Mouse (Mus musculus) embryonic facial prominence, embryonic 15.5 days (tissue): ENCODE measurements around the gene Nlrp4b. TPM values are rescaled to one million over a fixed set of nuclear protein-coding genes. Genes with fewer than 3 reads are reported as not detected.
"Not testable (repeated sequence)": the region's sequence is repeated elsewhere in the genome, so short reads cannot be mapped to it uniquely, and the experiment has no call there.

Source experiments
- ATAC-seq: fragments of 200-750 bp; cut with Nextera tagmentation; 2 replicates; pipeline ENCODE4 v1.8.0; 2017; ENCODE audit warnings: low read depth, moderate TSS enrichment; ENCODE audit not compliant: insufficient number of reproducible peaks, low FRiP score, low TSS enrichment
- H3K27ac ChIP-seq: fragments of 300-500 bp; sonication (generic); replicated peaks from 2 replicates; pipeline ENCODE4 v1.5.1; 2015; ENCODE audit warnings: mild to moderate bottlenecking, inconsistent platforms
- H3K27me3 ChIP-seq: fragments of 300-500 bp; sonication (generic); 2 replicates; pipeline ENCODE4 v1.6.1; 2015; ENCODE audit warnings: inconsistent platforms
- H3K36me3 ChIP-seq: fragments of 300-500 bp; sonication (generic); 2 replicates; pipeline ENCODE4 v1.6.1; 2015; ENCODE audit warnings: mild to moderate bottlenecking, inconsistent platforms
- H3K4me1 ChIP-seq: fragments of 300-500 bp; sonication (generic); 2 replicates; pipeline ENCODE4 v1.6.1; 2015; ENCODE audit warnings: inconsistent platforms
- H3K4me2 ChIP-seq: fragments of 300-500 bp; sonication (generic); replicated peaks from 2 replicates; pipeline ENCODE4 v1.6.1; 2015; ENCODE audit warnings: mild to moderate bottlenecking, inconsistent platforms
- H3K4me3 ChIP-seq: fragments of 300-500 bp; sonication (generic); replicated peaks from 2 replicates; pipeline ENCODE4 v1.5.1; 2015; ENCODE audit warnings: mild to moderate bottlenecking, inconsistent platforms
- H3K9ac ChIP-seq: fragments of 300-500 bp; sonication (generic); 2 replicates; pipeline ENCODE4 v1.6.1; 2015; ENCODE audit warnings: inconsistent platforms
- H3K9me3 ChIP-seq: fragments of 300-500 bp; sonication (generic); replicated peaks from 2 replicates; pipeline ENCODE4 v1.6.1; 2016; ENCODE audit warnings: inconsistent platforms
- WGBS: fragments of 180-500 bp; shearing (Covaris S2); methylation state at CpG from one replicate; pipeline ENCODE4 v1.1.7; 2015; 5-methylcytosine and 5-hydroxymethylcytosine counted together
- polyA plus RNA-seq: library from polyadenylated mRNA; unstranded; fragments of >200 nt; fragmentation: Nextera tagmentation; extraction: Ambion mirVana; gene quantifications from 2 replicates; pipeline ENCODE4 v1.2.1, GENCODE M21; 2015

The Nlrp4b gene
- not detected in 2 replicates for polyA plus RNA-seq

DNA sequence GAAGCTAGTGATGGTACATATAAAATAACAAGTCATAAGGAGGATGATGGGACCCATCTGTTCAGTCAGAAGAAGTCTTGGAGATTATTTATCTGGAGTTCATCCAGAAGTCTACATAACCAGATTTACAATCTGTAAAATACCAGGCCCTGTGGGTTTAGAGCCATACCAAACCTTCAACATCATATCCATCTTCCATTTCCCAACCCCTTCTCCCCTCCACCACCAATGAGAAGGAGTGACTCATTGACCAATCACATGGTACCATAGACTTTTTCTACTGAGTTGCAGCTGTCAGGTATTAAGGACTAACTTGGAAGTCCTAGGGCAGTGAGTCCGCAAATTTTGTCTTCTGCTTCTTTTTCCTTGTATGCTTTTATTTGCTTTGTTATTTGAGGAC lies at the start of gene Nlrp4b:
Gene Nlrp4b (plus strand): TSS at position 301 of the 400 bp plus-strand sequence.
- WGBS: 94% methylated on average over 1 of the region's 1 CpGs
- Histone ChIP-seq H3K27ac (no peak within 1 kb of the TSS), H3K9ac (no peak within 1 kb of the TSS), H3K27me3 (no peaks in the 10 kb centered on the region), H3K9me3 (no peaks in the 10 kb centered on the region), H3K4me1 (no peaks in the 10 kb centered on the region), H3K36me3 (no peaks in the 10 kb centered on the region), H3K4me3 (no peak within 1 kb of the TSS), H3K4me2 (no peak within 1 kb of the TSS)
- ATAC-seq: no peak

DNA sequence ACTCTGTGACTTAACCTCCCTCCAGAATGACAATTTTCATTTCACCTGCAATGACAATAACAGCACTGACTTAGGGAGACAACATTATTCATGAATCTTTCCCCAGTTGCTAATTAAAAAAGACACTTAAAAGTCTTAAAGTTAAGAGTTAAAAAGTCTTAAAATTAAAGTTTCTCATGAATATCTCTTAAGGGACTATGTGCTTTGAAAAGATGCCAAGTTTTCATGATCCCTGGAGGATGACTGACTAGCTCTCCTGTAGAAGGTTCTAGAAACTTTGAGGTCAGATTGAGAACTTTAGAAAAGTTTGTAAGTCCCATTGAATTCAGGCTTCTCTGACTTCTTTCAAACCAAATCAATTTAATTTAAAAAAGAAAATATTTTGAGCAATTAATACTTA lies 66.7 kb downstream of the Nlrp4b start, which contains the start of gene Vmn1r71:
Gene Vmn1r71 (minus strand): TSS at position 101 of the 400 bp plus-strand sequence.
- Histone ChIP-seq H3K4me2 (no peak within 1 kb of the TSS), H3K4me1 (no peaks in the 10 kb centered on the region), H3K9ac (no peak within 1 kb of the TSS), H3K36me3 (no peaks in the 10 kb centered on the region), H3K27ac (no peak within 1 kb of the TSS), H3K9me3 (peaks cover 15% of the 10 kb centered on the region; the same call in 1 of the 2 replicates), H3K4me3 (no peak within 1 kb of the TSS), H3K27me3 (no peaks in the 10 kb centered on the region)
- no peak for ATAC-seq

DNA sequence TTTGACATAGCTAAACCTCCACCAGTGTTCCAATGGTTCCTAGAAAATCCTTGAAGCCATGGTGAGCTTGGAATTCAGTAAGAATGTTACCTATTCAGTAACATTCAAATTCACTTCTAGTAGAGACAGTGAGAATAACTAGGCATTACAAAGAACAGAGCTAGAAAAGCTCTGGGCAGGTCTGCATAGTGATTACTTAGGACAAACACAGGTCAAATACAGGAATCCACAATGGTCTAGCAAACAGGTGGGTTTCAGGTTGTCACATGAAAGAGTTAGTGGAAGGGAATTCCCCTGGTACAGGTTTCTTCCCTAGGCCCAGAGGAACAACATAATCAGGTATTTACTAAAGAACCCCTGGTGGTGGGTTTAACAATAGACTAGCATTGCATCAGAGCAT lies 70.0 kb downstream of the Nlrp4b start:
- H3K4me1 ChIP-seq, H3K9ac ChIP-seq, H3K4me2 ChIP-seq, ATAC-seq, H3K4me3 ChIP-seq, H3K36me3 ChIP-seq, H3K27ac ChIP-seq, H3K27me3 ChIP-seq: not testable (repeated sequence)
- peaks cover 15% of the 10 kb centered on the region; the same call in 1 of the 2 replicates for H3K9me3 ChIP-seq

Other genes starting within 250 kb of the Nlrp4b start
- gene Vmn1r67, start 244.5 kb upstream of the Nlrp4b start, polyA plus RNA-seq: not detected in 2 replicates
- 11.3 TPM in 2 replicates for gene Zik1, start 192.4 kb upstream of the Nlrp4b start, polyA plus RNA-seq
- gene Vmn1r68, start 129.3 kb upstream of the Nlrp4b start, polyA plus RNA-seq: not detected in 2 replicates
- not detected in 2 replicates for gene Vmn1r69, start 74.1 kb upstream of the Nlrp4b start, polyA plus RNA-seq
- not detected in 2 replicates for gene Vmn1r70, start 56.3 kb upstream of the Nlrp4b start, polyA plus RNA-seq
- 0.13 TPM in 1 of 2 replicates, not detected in the other for gene Vmn1r71, start 66.6 kb downstream of the Nlrp4b start, polyA plus RNA-seq
- gene Zscan4b, start 217.3 kb downstream of the Nlrp4b start, polyA plus RNA-seq: not detected in 2 replicates